Mouse (Mus musculus) heart, adult 8-10 months (tissue): Measurements from ENCODE around the gene Nrap. TPM values are rescaled to one million over a fixed set of nuclear protein-coding genes. Genes with fewer than 3 reads are reported as not detected.
"Not testable (repeated sequence)": the region's sequence is repeated elsewhere in the genome, so short reads cannot be mapped to it uniquely, and the experiment has no call there.

ENCODE experiments used
- DNase-seq: peaks from one replicate; pipeline ENCODE4 v3.0.0; 2022; ENCODE audit warnings: low spot score
- total RNA-seq, 4 experiments: library from RNA; stranded (reverse); gene quantifications; 2 replicates each; pipeline ENCODE4 v1.2.4; 2022

Gene Nrap
- 100 to 1,000 TPM; 392 to 561 (median 511) TPM for total RNA-seq

DNA sequence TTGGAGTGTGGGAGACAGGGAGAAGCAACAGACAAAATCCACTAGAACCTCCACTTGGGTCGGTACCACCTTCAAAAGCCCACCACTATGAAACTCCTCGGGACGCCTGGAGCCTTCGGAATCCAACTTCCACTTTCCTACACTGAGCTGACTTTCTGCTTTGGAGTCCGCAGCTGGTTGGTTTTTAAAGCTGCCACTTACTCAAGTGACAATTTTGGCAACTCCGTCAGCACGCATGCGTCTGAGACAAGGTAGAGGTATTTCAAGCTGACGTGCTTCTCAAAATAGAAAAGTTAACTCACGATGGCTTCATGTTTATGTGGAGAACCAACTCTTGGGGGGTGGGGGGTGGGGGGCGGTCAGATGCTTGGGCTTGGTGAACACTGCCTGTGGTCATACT lies at the start of gene Nrap:
TSS of gene Nrap (minus strand) at position 159 of the 400 bp plus-strand sequence.
- peak; percentile 57 for DNase-seq

DNA sequence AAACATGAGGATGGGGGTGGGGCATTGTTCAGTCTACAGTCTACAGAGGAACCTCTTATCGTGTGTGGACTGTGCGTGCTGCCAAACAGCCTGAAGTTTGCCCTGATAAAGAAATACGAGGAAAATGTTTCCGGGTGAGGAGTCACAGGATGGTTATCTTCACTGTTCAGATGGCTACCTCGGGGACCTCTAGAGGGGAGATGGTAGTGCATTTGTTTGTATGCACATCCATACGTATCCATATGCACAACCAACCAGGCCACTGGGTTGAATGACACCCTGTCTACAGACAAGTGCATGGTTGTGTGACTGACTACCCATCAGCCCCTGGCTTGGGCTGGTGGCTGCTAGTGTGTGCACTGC lies 49.2 kb upstream of the Nrap start:
- no peak for DNase-seq

DNA sequence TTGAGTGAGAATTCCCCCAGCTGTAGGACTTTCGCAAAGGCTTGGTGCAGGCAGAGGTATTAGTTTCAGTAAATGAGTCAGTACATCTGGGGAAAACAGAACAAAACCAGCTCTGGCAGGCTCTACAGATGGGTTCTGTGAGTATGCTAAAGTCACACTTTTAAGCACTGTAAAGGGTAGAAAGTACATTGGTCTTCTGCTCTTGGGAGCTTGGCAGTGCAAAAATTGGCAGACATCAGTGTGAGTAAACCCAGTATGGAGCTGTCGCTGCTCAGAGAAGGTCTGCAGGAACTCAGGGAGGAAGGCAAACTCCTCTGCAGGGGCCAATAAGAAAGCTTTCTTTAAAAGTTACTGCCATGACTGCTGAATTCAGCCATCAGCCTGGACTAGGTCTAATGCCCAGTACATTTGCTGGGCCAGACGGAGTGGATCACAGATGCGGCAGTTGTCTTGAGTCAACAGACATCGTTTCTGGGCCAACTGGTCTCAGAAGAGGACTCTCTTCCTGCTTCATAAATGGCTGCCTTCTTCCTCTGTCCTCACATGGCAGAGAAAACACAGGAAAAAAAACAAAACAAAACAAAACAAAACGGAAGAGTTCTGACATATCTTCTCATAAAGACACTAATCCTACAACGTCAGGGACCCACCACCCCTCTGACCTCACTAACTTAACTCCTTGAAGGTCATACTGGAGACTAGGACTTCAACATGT lies 48.7 kb upstream of the Nrap start:
- no peak for DNase-seq

DNA sequence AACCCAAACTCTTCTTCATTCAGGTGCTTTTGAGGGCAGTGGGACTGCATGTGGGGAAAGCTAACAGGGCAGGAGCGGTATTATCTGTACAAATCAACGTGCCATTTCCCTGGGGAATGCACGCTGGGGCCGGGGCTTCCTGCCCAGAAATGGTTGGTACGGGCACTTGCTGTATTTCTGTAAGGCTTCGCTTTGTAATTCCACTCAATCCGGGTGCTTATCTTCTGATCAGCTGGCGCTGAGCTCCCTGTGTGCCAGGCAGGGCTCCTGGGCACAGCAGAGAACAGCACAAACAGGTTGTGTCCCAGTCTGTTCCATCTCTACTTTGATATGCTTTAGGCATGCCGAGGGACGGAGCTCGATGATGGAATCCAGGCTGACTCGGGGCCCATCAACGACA lies 46.5 kb upstream of the Nrap start:
- no peak for DNase-seq

DNA sequence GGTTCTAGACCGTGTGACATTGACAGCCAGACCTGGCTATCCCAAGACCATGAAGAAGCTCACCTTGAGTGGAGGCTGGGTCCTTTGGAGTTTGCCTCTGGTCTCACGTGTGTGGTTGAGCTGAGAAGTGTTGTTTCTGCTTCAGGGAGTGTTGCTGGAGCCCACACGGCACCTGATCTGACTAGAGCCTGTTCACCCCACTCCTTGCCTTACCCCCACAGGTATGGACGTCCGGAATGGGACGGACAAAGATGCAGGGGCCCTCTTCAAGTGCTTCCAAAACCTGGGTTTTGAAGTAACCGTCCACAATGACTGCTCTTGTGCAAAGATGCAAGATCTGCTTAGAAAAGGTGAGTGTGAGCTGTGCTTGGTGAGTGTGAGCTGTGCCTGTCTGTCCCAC lies 43.7 kb upstream of the Nrap start:
- no peak for DNase-seq

DNA sequence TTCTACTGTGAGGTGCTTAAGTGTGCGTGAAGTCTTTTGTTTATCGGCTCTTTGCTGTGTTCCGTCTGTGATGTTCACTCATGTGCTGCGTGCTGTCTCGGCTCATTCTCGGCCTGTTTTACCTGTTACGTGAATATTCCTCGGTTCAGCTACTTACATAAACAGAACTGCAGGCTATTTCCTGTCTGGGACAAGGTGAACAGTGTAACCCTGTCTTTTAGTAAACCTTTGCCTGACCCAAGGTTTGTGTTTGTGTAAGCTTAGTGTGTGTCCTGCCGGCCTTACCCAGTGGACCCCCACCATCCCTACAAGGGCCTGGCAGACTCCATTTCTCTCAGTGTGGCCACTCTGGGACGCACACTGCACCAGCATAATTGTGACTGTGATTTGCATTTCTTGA lies 42.9 kb upstream of the Nrap start:
- no peak for DNase-seq

DNA sequence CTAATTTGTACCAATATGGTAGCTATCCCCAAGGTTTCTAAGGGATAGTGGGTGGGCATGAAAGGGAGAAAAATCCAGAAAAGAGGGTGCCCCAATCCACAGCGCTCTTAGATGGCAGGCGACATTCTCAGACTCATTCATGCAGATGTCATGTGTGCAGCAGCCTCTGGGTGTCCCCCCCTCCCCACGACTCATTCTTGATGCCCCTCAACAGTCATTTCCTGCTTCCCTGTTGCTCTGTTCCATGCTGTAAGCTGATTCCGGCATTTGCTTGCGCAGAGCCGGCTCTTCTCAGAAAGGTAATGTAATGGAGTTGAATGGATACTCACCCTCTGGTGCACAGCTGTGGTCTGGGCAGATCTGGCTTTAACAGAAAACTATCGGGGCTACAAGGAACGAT lies 40.5 kb upstream of the Nrap start:
- DNase-seq, result no peak

DNA sequence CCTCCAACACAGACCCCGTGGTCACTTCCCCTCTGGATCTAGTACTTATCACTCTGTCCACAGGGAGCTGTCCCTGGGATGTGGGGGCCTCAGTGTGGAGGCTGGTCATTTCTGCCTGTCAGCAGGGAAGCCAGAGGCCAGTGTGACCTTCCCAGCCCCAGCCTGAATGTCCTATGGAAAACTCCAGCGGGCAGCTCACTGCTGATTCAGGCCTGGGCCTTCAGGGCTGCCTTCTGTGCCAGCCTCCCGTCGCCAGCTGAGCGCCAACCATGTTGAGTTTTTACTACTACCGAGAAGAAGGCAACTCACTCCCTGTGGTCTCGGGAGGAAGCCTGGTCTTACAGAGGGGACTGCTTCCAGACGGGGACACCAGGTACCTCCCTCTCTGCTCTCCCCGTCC lies 35.7 kb upstream of the Nrap start:
- no peak for DNase-seq

DNA sequence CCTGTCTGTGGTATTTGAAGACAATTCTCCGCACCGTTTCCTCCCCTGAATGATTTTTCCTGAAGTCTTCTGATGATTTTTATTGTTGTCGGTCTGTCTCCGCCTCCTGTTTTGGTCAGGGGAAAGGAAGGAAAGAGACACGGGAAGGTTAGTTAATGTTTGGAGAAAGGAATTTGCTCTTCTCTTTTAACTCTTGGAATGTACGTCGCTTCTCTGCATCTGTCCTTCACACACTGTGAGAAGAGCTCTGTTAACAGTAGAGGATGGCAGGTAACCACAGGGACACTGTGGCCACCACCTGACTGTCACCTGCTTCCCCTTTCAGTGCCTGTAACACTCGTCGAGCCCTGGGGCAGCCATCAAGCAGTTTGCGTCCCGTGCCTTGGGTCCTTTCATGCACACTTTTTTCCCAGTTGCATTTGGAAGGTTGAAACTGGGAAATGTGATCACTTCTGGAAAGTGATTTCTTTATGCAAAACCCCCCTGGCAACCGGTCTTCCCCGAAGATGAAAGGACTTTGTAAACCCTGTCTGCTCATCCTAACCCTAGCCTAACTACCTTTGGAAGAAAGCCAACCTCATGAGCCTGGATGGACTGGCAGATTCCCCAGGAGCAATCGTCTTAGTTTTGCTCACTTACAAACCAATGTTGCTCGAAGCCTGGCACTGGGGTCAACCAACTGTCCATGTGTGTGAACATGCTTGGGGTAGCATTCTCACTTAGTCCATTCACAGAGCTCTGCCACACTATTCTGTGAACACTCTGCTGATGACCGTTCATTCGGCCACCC lies 35.0 kb upstream of the Nrap start:
- no peak for DNase-seq

DNA sequence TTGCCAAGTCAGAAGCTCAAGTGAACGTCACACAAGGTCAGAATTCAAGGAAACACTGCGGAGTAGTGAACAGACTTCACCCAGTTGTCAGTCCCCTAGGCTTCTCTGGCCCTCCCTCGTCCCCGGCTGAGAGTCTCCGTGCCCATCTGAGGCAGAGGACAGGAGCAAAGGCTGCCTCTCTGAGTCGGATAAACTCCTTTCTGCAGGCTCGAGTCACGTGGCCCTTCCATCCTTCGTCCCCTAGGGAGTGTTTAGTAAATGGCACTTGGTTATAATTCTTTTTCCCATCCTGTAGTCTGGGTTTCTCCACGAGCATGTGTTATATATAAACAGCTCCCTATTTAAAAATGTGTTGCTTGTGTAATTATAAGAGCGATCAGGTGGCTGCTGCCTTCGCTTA lies 33.5 kb upstream of the Nrap start:
- DNase-seq, result no peak

DNA sequence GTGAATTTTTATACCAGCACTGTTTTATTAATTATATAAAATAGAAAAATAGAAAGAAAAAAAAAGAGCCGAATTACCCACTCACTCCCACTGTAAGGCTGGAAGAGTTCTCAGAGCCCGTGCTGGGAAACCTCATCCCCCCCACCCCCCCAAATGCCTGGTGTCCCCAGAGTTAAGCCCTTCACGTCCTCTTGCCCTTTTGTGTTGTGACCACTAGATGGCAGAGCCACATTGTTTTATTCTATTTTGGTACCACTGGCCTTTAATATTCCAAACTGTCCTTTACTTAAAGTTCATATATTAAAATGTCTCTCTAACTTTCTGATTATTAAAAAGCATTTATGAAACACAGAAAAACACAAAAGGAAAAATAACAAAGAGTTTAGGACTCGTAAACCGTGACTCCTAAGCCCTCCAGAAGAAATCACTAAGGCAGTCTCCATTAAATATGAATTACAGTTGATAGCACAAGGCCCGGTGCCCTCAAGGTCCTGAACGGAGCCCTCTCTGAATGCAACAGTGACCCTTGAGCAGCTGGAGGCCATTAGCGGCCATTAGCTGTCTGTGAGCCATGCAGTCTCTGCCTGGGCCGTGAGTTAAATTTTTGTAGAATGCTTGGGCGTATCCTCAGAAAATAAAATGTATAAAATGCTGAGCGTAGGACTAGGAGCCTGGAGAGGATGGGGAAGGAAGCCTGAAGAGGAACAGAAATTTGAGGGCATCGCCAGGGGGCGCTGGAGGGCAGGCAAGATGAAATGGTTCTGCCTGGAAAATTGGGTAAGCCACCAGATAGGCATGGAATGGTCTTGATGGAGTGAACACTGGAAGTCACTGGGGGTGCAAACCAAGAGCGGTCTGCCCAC lies 32.9 kb upstream of the Nrap start:
- DNase-seq, result peak; percentile 84

DNA sequence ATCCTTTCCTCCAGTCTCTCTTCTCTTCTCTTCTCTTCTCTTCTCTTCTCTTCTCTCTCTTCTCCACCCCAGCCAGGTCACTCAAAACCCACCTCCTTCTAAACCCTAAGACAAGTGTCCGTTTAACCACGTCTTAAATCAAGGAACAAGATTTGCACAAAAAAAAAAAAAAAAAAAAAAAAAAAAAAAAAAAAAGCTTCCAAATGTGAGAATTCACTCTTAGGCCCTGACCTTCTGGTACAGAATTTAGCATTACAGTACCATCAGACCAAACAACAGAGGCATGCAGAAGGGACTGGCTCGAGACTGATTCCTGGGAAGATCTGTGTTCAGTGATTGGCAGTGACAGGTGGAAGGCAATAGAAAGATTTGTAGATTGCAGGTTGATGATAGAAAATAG lies 30.5 kb upstream of the Nrap start:
- DNase-seq, result no peak

DNA sequence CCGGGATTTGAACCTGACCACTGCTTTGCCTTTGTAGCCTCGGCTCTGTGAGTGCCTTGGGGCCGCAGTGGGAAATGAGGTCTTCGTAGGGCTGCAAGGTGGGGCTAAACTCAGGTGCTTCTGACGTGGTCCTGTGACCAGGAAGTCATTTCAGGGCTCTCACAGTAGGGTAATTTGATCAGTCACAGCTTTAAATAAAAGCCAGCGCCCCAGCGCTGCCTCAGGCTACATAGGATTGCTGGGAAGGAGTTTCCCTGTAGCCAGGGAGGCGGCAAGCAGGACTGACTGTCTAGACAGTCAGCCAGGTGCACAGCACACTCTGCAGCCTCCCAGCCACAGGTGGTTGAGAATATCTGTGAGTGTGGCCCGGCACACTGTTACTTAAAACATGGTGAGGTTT lies 29.6 kb upstream of the Nrap start:
- no peak for DNase-seq

DNA sequence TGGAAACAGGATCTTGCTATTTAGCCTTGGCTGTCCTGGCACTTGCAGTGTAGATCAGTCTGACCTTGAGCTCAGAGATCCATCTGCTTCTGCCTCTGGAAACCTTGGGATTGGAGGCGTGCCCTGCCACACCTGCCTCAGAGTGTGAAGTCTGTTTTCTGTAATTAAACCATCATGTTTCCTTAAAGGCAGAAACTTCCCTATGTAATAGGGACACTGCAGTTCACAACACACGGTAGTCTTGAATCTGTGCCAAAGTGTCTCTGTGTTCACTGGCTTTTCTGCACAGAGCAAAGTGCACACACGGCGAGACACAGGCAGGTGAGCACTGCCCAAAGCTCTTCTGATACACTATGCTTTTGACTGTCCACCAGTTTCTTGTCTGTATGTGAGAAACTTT lies 28.6 kb upstream of the Nrap start:
- no peak for DNase-seq

DNA sequence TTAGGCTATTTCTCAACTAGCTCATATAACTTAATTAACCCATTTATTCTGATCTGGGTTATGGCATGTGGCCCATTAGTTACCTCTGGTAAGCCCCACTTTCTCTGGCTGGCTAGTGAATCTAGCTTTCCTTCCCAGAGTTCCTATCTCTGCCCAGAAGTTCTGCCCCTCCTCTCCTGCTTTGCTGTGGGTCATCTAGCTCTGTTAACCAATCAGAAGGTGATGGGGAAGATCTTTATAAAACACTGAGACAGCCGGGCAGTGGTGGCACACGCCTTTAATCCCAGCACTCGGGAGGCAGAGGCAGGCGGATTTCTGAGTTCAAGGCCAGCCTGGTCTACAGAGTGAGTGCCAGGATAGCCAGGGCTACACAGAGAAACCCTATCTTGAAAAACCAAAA lies 20.0 kb upstream of the Nrap start:
- not testable (repeated sequence) for DNase-seq

DNA sequence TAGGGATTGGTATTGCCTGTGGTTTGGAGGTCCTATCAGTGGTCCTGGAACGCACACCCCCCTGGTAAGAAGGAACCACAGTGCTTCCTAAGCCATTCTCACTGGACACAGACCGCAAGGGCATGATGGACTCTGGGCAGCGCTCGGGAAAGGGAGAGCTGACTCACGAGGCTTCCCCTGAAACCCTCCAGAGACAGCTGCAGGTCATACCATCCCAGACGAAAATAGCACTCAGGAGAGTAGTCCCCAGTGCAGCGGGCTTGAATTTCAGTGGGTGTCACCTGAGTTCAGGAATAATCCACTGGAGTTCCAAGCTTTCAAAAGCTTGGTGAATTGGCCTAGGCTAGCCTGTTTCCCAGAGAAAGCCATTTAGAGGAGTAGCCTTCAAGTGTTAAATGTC lies 16.7 kb upstream of the Nrap start:
- no peak for DNase-seq

DNA sequence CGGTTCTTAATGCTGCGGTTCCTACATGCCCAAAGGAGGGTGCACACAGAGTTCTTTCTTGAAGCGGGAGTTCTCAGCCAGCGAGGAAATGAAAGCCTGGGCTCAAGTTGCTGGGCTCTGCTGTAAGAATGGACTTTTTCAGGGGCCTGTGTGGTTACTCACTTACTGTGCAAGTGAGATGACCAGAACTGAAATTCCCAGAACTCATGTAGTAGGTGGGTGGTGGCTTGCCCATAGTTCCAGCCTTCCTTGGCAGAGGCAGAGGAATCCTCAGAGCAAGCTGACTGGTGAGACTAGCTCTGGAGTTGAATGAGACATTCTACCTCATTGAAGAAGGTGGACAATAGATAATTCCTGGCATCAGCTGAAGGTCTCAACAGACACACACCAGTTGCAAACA lies 16.0 kb upstream of the Nrap start:
- no peak for DNase-seq

DNA sequence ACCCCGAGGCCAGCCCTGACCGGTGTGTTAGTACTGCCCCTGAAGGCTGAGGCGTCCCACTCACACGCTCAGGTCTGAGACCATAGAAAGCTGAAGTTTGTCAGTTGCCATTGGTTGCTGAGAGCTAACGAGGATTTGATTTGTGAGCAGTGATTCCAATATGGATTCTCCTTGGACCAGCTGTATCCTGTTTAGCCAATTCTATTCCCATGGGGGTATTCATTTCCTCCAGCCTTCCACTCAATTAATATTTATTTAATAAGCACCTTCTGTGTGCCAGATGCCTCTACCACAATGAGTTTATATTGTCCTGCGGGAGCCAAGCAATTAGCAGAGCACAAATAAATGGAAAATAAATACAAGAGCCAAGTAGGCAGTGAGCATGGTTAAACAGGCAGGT lies 12.0 kb upstream of the Nrap start:
- DNase-seq, result no peak

DNA sequence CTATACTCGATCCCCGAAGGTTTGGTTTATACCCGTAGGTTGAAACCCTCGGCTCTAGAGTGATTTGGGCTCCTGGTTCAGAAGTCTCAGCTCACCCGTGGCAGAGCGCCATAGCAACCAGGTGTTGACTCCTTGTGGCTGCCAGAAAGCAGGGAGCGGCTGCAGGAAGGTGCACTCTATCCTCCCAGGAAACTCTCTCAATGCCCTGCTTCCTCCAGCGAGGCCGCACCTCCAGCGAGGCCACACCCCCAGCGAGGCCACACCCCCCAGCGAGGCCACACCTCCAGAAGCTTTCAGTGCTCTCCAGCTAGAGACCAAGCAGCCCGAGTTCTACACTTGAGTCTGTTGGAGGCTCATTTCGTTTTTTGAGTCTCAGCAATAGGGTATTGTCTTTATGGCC lies 10.4 kb upstream of the Nrap start:
- DNase-seq, result peak; percentile 74

DNA sequence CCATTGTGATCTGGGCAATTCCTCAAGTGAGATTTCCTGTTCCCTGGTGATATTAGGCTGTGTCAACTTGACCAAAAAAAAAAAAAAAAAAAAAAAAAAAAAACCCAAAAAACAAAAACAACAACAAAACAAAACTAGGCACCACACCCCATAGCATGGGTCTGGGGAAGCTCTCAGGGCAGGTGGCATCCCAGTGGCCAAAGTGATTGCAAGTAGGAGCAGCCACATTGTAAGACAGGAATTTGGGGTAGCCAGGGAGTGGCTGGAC lies 8.6 kb upstream of the Nrap start:
- DNase-seq, result no peak

DNA sequence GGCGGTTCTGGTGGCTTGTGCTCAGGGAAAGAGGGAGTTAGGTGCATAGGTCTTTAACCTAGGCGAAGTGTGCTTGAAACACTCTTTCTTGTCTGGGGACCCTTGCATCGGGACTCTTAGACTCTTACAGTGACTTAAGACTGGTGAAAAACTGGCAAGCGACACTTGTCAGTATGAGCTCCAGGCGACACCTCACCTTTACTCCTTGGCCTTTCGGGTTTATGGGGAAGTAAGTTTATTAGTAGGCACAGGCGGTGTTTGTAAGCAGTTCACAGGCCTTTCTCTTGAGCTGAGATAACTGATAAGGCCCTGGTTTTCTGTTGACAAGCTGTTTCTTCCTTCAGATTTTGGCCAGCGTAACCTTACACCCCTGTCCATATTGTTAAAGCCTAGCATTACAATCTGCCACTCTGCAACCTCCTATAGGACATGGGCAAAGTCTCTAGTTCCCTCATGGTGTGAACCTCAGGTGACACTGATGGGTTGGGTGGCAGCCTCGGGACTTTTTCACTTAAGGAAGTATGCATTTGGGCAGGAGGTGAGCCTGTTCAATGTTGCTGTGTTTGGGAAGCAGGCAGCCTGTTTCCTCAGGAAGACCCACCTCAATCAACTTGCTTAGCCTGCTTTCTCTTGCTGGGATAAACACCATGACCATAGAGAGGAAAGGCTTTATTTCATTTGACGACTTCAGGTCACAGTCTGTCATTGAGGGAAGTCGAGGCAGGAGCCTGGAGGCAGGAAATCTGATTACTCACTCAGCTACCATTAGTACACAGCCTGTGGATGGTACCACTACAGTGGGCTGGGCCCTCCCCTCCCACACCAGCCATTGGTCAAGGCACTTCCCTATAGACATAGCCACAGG lies 8.1 kb upstream of the Nrap start:
- no peak for DNase-seq
